Mouse (Mus musculus) intestine, embryonic 16.5 days (tissue): ENCODE measurements around the gene Ica1. TPM values are rescaled to one million over a fixed set of nuclear protein-coding genes. Genes with fewer than 3 reads are reported as not detected.

ENCODE experiments used
- ATAC-seq: fragments of 200-750 bp; cut with Nextera tagmentation; 2 replicates; pipeline ENCODE4 v1.8.0; 2017; ENCODE audit warnings: moderate TSS enrichment, moderate library complexity
- H3K27ac ChIP-seq: fragments of 300-500 bp; sonication (generic); 2 replicates; pipeline ENCODE4 v1.5.1; 2014; ENCODE audit warnings: mild to moderate bottlenecking, low read length
- H3K27me3 ChIP-seq: fragments of 300-500 bp; sonication (generic); replicated peaks from 2 replicates; pipeline ENCODE4 v1.6.1; 2014; ENCODE audit warnings: low read length, control low read depth, mixed read lengths; ENCODE audit not compliant: control insufficient read depth, insufficient read depth
- H3K36me3 ChIP-seq: fragments of 300-500 bp; sonication (generic); 2 replicates; pipeline ENCODE4 v1.6.1; 2014; ENCODE audit warnings: low read length, control low read depth; ENCODE audit not compliant: control insufficient read depth, insufficient read depth
- H3K4me1 ChIP-seq: fragments of 300-500 bp; sonication (generic); 2 replicates; pipeline ENCODE4 v1.6.1; 2014; ENCODE audit warnings: low read length, control low read depth, mixed read lengths; ENCODE audit not compliant: control insufficient read depth, insufficient read depth
- H3K4me2 ChIP-seq: fragments of 300-500 bp; sonication (generic); 2 replicates; pipeline ENCODE4 v1.6.1; 2014; ENCODE audit warnings: low read depth, low read length, control low read depth
- H3K4me3 ChIP-seq: fragments of 300-500 bp; sonication (generic); 2 replicates; pipeline ENCODE4 v1.5.1; 2014; ENCODE audit warnings: mild to moderate bottlenecking, low read length
- H3K9ac ChIP-seq: fragments of 300-500 bp; sonication (generic); 2 replicates; pipeline ENCODE4 v1.6.1; 2014; ENCODE audit warnings: low read depth, low read length
- H3K9me3 ChIP-seq: fragments of 300-500 bp; sonication (generic); 2 replicates; pipeline ENCODE4 v1.6.1; 2016; ENCODE audit warnings: low read length, control low read depth; ENCODE audit not compliant: control insufficient read depth
- WGBS: fragments of 180-500 bp; shearing (Covaris S2); extraction: QIAGEN DNeasy Blood & Tissue Kit; methylation state at CpG from one replicate; pipeline ENCODE4 v1.1.7; 2014; 5-methylcytosine and 5-hydroxymethylcytosine counted together
- polyA plus RNA-seq: library from polyadenylated mRNA; unstranded; fragments of >200 nt; fragmentation: Nextera tagmentation; extraction: Ambion mirVana; gene quantifications from 2 replicates; pipeline ENCODE4 v1.2.1, GENCODE M21; 2015

Ica1 gene
- polyA plus RNA-seq, 1 experiment from 2014 or later = 18.9 TPM

- Histone ChIP-seq H3K4me3 (no peak overlapping the region), H3K27me3 (no peaks in the 10 kb centered on the region), H3K27ac (no peak overlapping the region), H3K4me2 (no peak overlapping the region), H3K9me3 (no peaks in the 10 kb centered on the region), H3K9ac (no peak overlapping the region), H3K4me1 (0 out of 2 replicates have a peak, but pooled peaks cover 2% of the 10 kb centered on the region), H3K36me3 (no peaks in the 10 kb centered on the region)
- no peak for ATAC-seq
- 84% methylated on average over 3 of the region's 3 CpGs for WGBS
Measured at GRCm38 (mm10) chr6:8735044-8735443, 43.2 kb downstream of the Ica1 start.

GRCm38 (mm10) chr6:8732492-8732891, 45.8 kb downstream of the Ica1 start:
- H3K9me3 ChIP-seq = no peaks in the 10 kb centered on the region
- no peak overlapping the region for H3K4me3 ChIP-seq
- H3K36me3 ChIP-seq = no peaks in the 10 kb centered on the region
- H3K27me3 ChIP-seq = no peaks in the 10 kb centered on the region
- H3K4me2 ChIP-seq = no peak overlapping the region
- H3K4me1 ChIP-seq = 0 out of 2 replicates have a peak, but pooled peaks cover 2% of the 10 kb centered on the region
- H3K27ac ChIP-seq = no peak overlapping the region
- WGBS = 46% methylated on average over 5 of the region's 5 CpGs
- peak; percentile 69 for ATAC-seq
- H3K9ac ChIP-seq = no peak overlapping the region

DNA sequence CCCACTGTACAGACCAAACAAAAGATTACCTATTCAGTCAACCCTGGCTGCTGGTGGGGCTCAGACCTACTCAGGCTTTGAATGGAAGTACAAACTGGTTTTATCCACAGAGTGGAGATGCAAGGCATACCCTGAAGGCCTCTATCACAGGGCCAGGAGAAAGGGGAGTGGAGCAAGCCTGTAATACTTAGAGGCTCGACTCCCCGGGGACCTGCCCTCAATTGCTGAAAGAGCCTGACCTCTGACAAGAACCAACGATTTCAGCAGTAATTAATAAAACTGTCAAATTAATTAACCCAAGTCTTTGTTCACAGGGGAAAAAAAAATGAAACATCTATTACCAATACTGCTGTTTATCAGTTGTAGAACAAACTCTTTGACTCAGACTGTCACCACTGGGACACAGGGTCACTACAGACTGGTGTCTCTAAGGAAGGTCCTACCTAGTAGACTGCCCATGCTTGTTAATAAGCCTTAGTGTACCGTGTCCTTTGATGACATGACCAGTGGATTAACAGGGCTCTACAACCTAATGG, 46.6 kb downstream of the Ica1 start:
- Histone ChIP-seq H3K36me3 (no peaks in the 10 kb centered on the region), H3K27me3 (no peaks in the 10 kb centered on the region), H3K9me3 (no peaks in the 10 kb centered on the region), H3K4me1 (0 out of 2 replicates have a peak, but pooled peaks cover 2% of the 10 kb centered on the region), H3K9ac (no peak overlapping the region), H3K4me2 (no peak overlapping the region), H3K4me3 (no peak overlapping the region), H3K27ac (no peak overlapping the region)
- 54% methylated on average over 4 of the region's 4 CpGs for WGBS
- ATAC-seq = no peak

- Histone ChIP-seq H3K9ac (no peak overlapping the region), H3K27ac (no peak overlapping the region), H3K4me3 (no peak overlapping the region), H3K4me1 (0 out of 2 replicates have a peak, but pooled peaks cover 2% of the 10 kb centered on the region), H3K27me3 (no peaks in the 10 kb centered on the region), H3K36me3 (no peaks in the 10 kb centered on the region), H3K9me3 (no peaks in the 10 kb centered on the region), H3K4me2 (no peak overlapping the region)
- ATAC-seq = no peak
- 91% methylated on average over 2 of the region's 2 CpGs for WGBS
Measured at GRCm38 (mm10) chr6:8730433-8730832, 47.9 kb downstream of the Ica1 start.

DNA sequence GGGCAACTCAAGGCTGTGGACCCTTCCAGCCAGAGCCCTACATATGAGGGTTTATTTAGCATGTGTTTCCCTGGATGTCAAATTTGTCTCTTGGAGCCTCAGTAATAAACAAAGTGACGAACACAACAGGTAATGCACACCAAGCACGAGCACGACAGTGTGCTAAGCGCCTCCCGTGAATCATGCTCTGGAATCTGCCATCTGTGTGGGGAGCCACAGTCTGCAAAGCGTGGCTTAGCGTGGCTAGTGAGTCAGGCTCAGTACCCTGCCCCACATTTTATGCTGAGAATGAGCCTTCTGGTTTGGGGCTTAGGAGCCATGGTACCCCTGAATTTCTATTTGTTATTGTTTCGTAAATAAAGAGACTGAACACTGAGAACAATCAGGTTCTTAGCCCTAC, 50.5 kb downstream of the Ica1 start:
- ATAC-seq = no peak
- 86% methylated on average over 8 of the region's 8 CpGs for WGBS
- no peak overlapping the region for H3K4me2 ChIP-seq
- no peaks in the 10 kb centered on the region for H3K36me3 ChIP-seq
- H3K27ac ChIP-seq = no peak overlapping the region
- H3K9me3 ChIP-seq = no peaks in the 10 kb centered on the region
- H3K4me1 ChIP-seq = 0 out of 2 replicates have a peak, but pooled peaks cover 2% of the 10 kb centered on the region
- H3K9ac ChIP-seq = no peak overlapping the region
- no peaks in the 10 kb centered on the region for H3K27me3 ChIP-seq
- H3K4me3 ChIP-seq = no peak overlapping the region

DNA sequence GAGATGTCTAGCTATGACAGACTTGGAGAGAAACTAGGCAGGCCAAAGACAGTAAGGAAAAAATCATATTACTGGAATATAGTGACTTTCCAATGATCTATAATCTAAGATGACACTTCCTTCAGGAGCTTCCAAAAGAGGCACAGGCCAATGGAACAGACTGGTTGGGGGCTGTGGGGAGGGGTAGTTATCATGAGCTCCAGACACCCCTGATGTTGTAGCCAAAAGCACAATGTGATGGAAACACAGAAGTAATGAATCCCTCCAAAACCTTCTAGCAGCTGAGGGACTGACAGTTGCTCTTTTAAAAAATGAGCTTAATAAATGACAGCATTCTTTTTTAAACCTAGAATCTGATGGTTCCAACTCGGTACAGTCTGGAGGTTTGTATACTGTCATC, 52.7 kb downstream of the Ica1 start:
- no peaks in the 10 kb centered on the region for H3K27me3 ChIP-seq
- 70% methylated on average over 1 of the region's 1 CpGs for WGBS
- H3K27ac ChIP-seq = no peak overlapping the region
- H3K4me2 ChIP-seq = no peak overlapping the region
- H3K4me3 ChIP-seq = no peak overlapping the region
- H3K36me3 ChIP-seq = no peaks in the 10 kb centered on the region
- ATAC-seq = no peak
- no peak overlapping the region for H3K9ac ChIP-seq
- H3K4me1 ChIP-seq = no peaks in the 10 kb centered on the region
- no peaks in the 10 kb centered on the region for H3K9me3 ChIP-seq

GRCm38 (mm10) chr6:8719692-8720091, 58.6 kb downstream of the Ica1 start:
- Histone ChIP-seq H3K4me3 (no peak overlapping the region), H3K27ac (no peak overlapping the region), H3K27me3 (no peaks in the 10 kb centered on the region), H3K36me3 (no peaks in the 10 kb centered on the region), H3K9me3 (no peaks in the 10 kb centered on the region), H3K4me1 (no peaks in the 10 kb centered on the region), H3K4me2 (no peak overlapping the region), H3K9ac (no peak overlapping the region)
- WGBS = 93% methylated on average over 2 of the region's 2 CpGs
- ATAC-seq = no peak

DNA sequence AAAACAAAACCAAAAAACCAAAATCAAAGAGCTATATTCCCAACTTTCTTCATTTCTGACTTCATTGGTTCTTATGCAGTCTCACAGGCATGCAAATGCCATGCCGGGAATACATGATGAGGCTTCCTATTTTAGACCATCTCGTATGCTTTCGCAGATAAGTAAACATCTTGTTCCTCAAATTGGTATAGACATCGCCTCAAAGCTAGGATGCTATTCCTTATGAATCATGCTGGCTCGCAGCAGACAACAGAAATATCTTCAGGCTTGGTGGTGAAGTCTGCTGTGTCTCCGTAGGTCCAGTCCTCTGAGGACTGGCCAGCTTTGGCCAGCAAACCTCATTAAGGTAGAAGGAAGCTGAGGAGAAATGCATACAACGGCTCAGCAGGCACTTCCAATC, 60.3 kb downstream of the Ica1 start:
- Histone ChIP-seq H3K9ac (no peak overlapping the region), H3K9me3 (no peaks in the 10 kb centered on the region), H3K27ac (no peak overlapping the region), H3K4me2 (no peak overlapping the region), H3K27me3 (no peaks in the 10 kb centered on the region), H3K36me3 (no peaks in the 10 kb centered on the region), H3K4me1 (no peaks in the 10 kb centered on the region), H3K4me3 (no peak overlapping the region)
- ATAC-seq = no peak
- WGBS = 91% methylated on average over 7 of the region's 7 CpGs

- 86% methylated on average over 2 of the region's 2 CpGs for WGBS
- Histone ChIP-seq H3K4me2 (no peak overlapping the region), H3K4me1 (no peaks in the 10 kb centered on the region), H3K9me3 (no peaks in the 10 kb centered on the region), H3K36me3 (no peaks in the 10 kb centered on the region), H3K4me3 (no peak overlapping the region), H3K27me3 (no peaks in the 10 kb centered on the region), H3K9ac (no peak overlapping the region), H3K27ac (no peak overlapping the region)
- ATAC-seq = no peak
Measured at GRCm38 (mm10) chr6:8716539-8716938, 61.7 kb downstream of the Ica1 start.

DNA sequence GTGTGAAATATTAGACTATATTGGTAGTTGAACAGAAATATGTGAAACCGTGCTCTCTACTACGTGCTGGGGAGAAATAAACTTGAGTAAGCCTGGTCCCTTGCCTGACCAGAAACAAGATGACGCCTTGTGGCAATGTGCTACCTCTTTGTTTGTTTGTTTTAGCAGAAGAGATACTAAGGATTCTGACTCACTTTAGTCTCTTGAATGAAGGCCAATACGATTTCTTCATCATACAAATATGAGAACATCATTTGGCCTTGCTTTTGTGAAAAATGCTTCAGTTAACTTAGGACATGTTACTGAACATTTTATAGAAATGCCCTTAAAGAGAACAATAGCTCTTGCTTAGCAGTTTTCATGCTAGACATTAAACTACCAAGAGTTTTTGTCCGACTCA, 67.0 kb downstream of the Ica1 start:
- Histone ChIP-seq H3K4me2 (no peak overlapping the region), H3K36me3 (no peaks in the 10 kb centered on the region), H3K4me1 (no peaks in the 10 kb centered on the region), H3K27ac (no peak overlapping the region), H3K27me3 (no peaks in the 10 kb centered on the region), H3K4me3 (no peak overlapping the region), H3K9ac (no peak overlapping the region), H3K9me3 (no peaks in the 10 kb centered on the region)
- ATAC-seq = no peak
- 82% methylated on average over 5 of the region's 5 CpGs for WGBS
